Mouse (Mus musculus) cerebellum, adult 2 months (tissue): ENCODE results near the gene Ammecr1.

Experiments
- CTCF ChIP-seq: fragments of 200-500 bp; IDR thresholded peaks from 2 replicates; pipeline ENCODE4 v1.5.1; 2011; ENCODE audit warnings: low read depth, mild to moderate bottlenecking, control low read depth, low read length, moderate library complexity, borderline replicate concordance; ENCODE audit not compliant: insufficient read depth
- POLR2A ChIP-seq: fragments of 200-500 bp; IDR thresholded peaks from 2 replicates; pipeline ENCODE4 v1.6.1; 2011; ENCODE audit warnings: low read length, control low read depth, borderline replicate concordance; ENCODE audit not compliant: insufficient read depth

DNA sequence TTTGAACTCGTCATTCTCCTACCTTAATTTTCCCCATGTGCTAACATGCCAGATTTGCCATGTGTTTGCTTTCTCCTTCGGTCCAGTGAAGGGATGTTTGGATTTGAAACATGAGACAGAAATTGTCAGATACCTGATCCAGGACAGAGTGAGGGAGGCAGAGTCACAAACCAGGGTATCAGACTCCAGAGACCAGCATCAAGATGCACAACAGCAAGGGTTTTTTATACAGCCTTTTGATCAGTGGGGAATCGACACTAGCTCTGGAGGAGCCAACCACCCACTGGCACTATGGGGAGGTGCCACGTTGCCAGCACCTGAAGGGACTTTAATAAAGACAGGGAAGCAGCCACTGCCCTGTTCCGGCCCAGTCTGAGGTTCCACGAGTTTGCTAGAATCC, 17.1 kb upstream of the Ammecr1 start:
- TF ChIP-seq CTCF = no peak
- TF ChIP-seq POLR2A = no peak
